Mouse (Mus musculus) CH12.LX (cell line): ENCODE results near the gene Fbxw24.

Source experiments
- BHLHE40 ChIP-seq: IDR thresholded peaks from 2 replicates; pipeline ENCODE4 v1.6.1; 2011; ENCODE audit warnings: mild to moderate bottlenecking, low read depth, low read length, improper control_type of control experiment
- CHD2 ChIP-seq: IDR thresholded peaks from 2 replicates; pipeline ENCODE4 v1.6.1; 2011; ENCODE audit warnings: low read length, improper control_type of control experiment
- CTCF ChIP-seq, 2 experiments: IDR thresholded peaks in 1 of 2; conservative IDR thresholded peaks in 1 of 2; 2 replicates each; pipeline ENCODE4 v1.5.1; 2011 to 2012; ENCODE audit warnings: low read depth in 2 of 2, low read length in 2 of 2, improper control_type of control experiment in 1 of 2, inconsistent platforms in 1 of 2, mild to moderate bottlenecking in 1 of 2, moderate library complexity in 1 of 2
- E2F4 ChIP-seq: IDR thresholded peaks from 2 replicates; pipeline ENCODE4 v1.6.1; 2011; ENCODE audit warnings: low read depth, low read length, improper control_type of control experiment; ENCODE audit not compliant: insufficient replicate concordance
- EP300 ChIP-seq: IDR thresholded peaks from 2 replicates; pipeline ENCODE4 v1.6.1; 2011; ENCODE audit warnings: low read length, improper control_type of control experiment
- JUN ChIP-seq: IDR thresholded peaks from 2 replicates; pipeline ENCODE4 v1.6.1; 2011; ENCODE audit warnings: low read depth, mild to moderate bottlenecking, low read length, improper control_type of control experiment, moderate library complexity; ENCODE audit not compliant: insufficient read depth
- MAFK ChIP-seq: IDR thresholded peaks from 2 replicates; pipeline ENCODE4 v1.6.1; 2011; ENCODE audit warnings: low read length, improper control_type of control experiment; ENCODE audit not compliant: insufficient replicate concordance
- PAX5 ChIP-seq: IDR thresholded peaks from 2 replicates; pipeline ENCODE4 v1.6.1; 2012; ENCODE audit warnings: low read length, inconsistent platforms, mixed read lengths
- POLR2A ChIP-seq: IDR thresholded peaks from 2 replicates; pipeline ENCODE4 v1.6.1; 2011; ENCODE audit warnings: low read depth, mild to moderate bottlenecking, improper control_type of control experiment, low read length
- RCOR1 ChIP-seq: conservative IDR thresholded peaks from 2 replicates; pipeline ENCODE4 v1.6.1; 2012; ENCODE audit warnings: low read depth, mild to moderate bottlenecking, inconsistent platforms, low read length, improper control_type of control experiment
- USF1 ChIP-seq: IDR thresholded peaks from 2 replicates; pipeline ENCODE4 v1.6.1; 2014; ENCODE audit warnings: low read depth, mild to moderate bottlenecking, inconsistent platforms, low read length, improper control_type of control experiment

DNA sequence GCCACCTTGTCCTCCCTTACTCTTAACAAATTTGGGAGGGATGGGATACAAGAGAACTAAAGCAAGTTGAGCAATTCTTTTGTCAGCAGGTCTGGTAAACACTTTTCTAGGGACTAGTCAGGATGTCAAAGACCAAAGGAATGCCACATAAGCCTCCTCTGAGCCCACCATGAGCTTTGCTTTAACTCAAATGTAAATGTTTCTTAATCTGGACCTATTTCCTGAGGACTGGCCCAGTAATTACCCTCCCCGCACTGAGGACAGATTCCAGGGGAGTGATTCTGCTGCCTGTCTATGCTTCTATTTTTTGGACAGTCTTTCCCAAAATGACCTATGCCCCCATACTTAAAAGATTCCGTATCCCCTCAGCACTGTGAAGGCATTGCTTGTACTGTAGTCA, 31.0 kb downstream of the Fbxw24 start:
- TF ChIP-seq BHLHE40 (no peak), RCOR1 (no peak), MAFK (no peak), USF1 (no peak), E2F4 (no peak), EP300 (no peak), POLR2A (no peak), JUN (no peak), PAX5 (no peak), CTCF (conservative IDR thresholded peaks at IDR 0.05 in 1 of 2, IDR thresholded peaks at IDR 0.05 in 1 of 2; ENCODE audit: low read depth in 2 of 2, low read length in 2 of 2) (no peak), CHD2 (no peak)
